Mouse (Mus musculus): ENCODE results near the gene Slc6a13. TPM values are rescaled to one million over a fixed set of nuclear protein-coding genes. Genes with fewer than 3 reads are reported as not detected.
A peak's percentile ranks its signal among the peaks of the same experiment; 100 is the strongest.

Gene Slc6a13
- polyA plus RNA-seq, 1 experiment from 2014 or later, result not detected

- no peak for DNase-seq (ENCODE audit: low read depth, low spot score)
- no peak for ATAC-seq
- peaks cover 35% of the 10 kb centered on the region for H3K27me3 ChIP-seq
- TF ChIP-seq CTCF (IDR thresholded peaks at IDR 0.05), result no peak
- ChIA-PET CTCF (no interaction called here), POLR2A (no interaction called here)
- in situ Hi-C loops (cut with MboI; ENCODE audit: low pct_unique_long_range_greater_than_20kb), result no loop called here
These were observed 26.6 kb downstream of the Slc6a13 start for GRCm38 (mm10) chr6:121326486-121327069.

- H3K27me3 ChIP-seq, result peaks cover 22% of the 10 kb centered on the region
- ChIA-PET POLR2A (no interaction called here), CTCF (interaction anchor here (1.0 to 1.3 kb wide), 2 partner anchors 10 to 32 kb away, joined by 3 to 4 read pairs; no protein-coding TSS in a partner anchor)
- TF ChIP-seq CTCF (IDR thresholded peaks at IDR 0.05), result no peak
- DNase-seq (ENCODE audit: low read depth, low spot score), result no peak
- in situ Hi-C loops (cut with MboI; ENCODE audit: low pct_unique_long_range_greater_than_20kb), result no loop called here
- ATAC-seq, result no peak
These were observed 28.4 kb downstream of the Slc6a13 start for GRCm38 (mm10) chr6:121328417-121328884.

- ChIA-PET POLR2A (no interaction called here), CTCF (no interaction called here)
- DNase-seq (ENCODE audit: low read depth, low spot score) (no peak), ATAC-seq (no peak)
- in situ Hi-C loops (cut with MboI; ENCODE audit: low pct_unique_long_range_greater_than_20kb), result no loop called here
- H3K27me3 ChIP-seq, result peaks cover 25% of the 10 kb centered on the region
- TF ChIP-seq CTCF (IDR thresholded peaks at IDR 0.05), result no peak
These were observed 30.0 kb downstream of the Slc6a13 start for GRCm38 (mm10) chr6:121329848-121330508.

- no peak for DNase-seq (ENCODE audit: low read depth, low spot score)
- peaks cover 18% of the 10 kb centered on the region for H3K27me3 ChIP-seq
- ChIA-PET POLR2A (no interaction called here), CTCF (no interaction called here)
- in situ Hi-C loops (cut with MboI; ENCODE audit: low pct_unique_long_range_greater_than_20kb), result loop anchor here (5.0 kb wide), 1 partner anchor 196 kb away; no protein-coding TSS in a partner anchor
- TF ChIP-seq CTCF (IDR thresholded peaks at IDR 0.05), result no peak
- ATAC-seq, result no peak
These were observed 35.8 kb downstream of the Slc6a13 start for GRCm38 (mm10) chr6:121335841-121336240.

GRCm38 (mm10) chr6:121336558-121336957 lies 36.5 kb downstream of the Slc6a13 start:
- TF ChIP-seq CTCF (IDR thresholded peaks at IDR 0.05), result no peak
- ChIA-PET POLR2A (no interaction called here), CTCF (no interaction called here)
- H3K27me3 ChIP-seq, result peaks cover 21% of the 10 kb centered on the region
- DNase-seq (ENCODE audit: low read depth, low spot score), result no peak
- ATAC-seq, result no peak
- in situ Hi-C loops (cut with MboI; ENCODE audit: low pct_unique_long_range_greater_than_20kb), result loop anchor here (5.0 kb wide), 1 partner anchor 196 kb away; no protein-coding TSS in a partner anchor

GRCm38 (mm10) chr6:121337229-121337628 lies 37.2 kb downstream of the Slc6a13 start:
- TF ChIP-seq CTCF (IDR thresholded peaks at IDR 0.05), result no peak
- ATAC-seq (no peak), DNase-seq (ENCODE audit: low read depth, low spot score) (no peak)
- ChIA-PET CTCF (interaction anchor here (1.6 to 1.8 kb wide), 2 partner anchors 37 to 197 kb away, joined by 4 to 5 read pairs; no protein-coding TSS in a partner anchor), POLR2A (no interaction called here)
- in situ Hi-C loops (cut with MboI; ENCODE audit: low pct_unique_long_range_greater_than_20kb), result loop anchor here (5.0 kb wide), 1 partner anchor 195 kb away; no protein-coding TSS in a partner anchor
- H3K27me3 ChIP-seq, result peaks cover 21% of the 10 kb centered on the region

- POLR2A ChIA-PET, result no interaction called here
- H3K27me3 ChIP-seq, result peaks cover 20% of the 10 kb centered on the region
- peak; percentile 9 for DNase-seq (ENCODE audit: low read depth, low spot score)
- CTCF ChIA-PET, result interaction anchor here (0.6 to 1.8 kb wide), 5 partner anchors 9 to 197 kb away, joined by 3 to 5 read pairs (median 4); no protein-coding TSS in a partner anchor
- in situ Hi-C loops (cut with MboI; ENCODE audit: low pct_unique_long_range_greater_than_20kb), result loop anchor here (5.0 kb wide), 1 partner anchor 194 kb away; no protein-coding TSS in a partner anchor
- peak; percentile 91 for TF ChIP-seq CTCF (IDR thresholded peaks at IDR 0.05)
- peak; percentile 58 for ATAC-seq
These were observed 37.9 kb downstream of the Slc6a13 start for GRCm38 (mm10) chr6:121337770-121338518.

- CTCF ChIA-PET, result interaction anchor here (0.6 to 1.8 kb wide), 5 partner anchors 10 to 196 kb away, joined by 3 to 5 read pairs (median 4); no protein-coding TSS in a partner anchor
- no peak for ATAC-seq
- no peak for DNase-seq (ENCODE audit: low read depth, low spot score)
- no peak for TF ChIP-seq CTCF (IDR thresholded peaks at IDR 0.05)
- H3K27me3 ChIP-seq, result peaks cover 17% of the 10 kb centered on the region
- POLR2A ChIA-PET, result no interaction called here
- in situ Hi-C loops (cut with MboI; ENCODE audit: low pct_unique_long_range_greater_than_20kb), result loop anchor here (5.0 kb wide), 1 partner anchor 194 kb away; no protein-coding TSS in a partner anchor
These were observed 38.5 kb downstream of the Slc6a13 start for GRCm38 (mm10) chr6:121338519-121338896.

GRCm38 (mm10) chr6:121341650-121342049 lies 41.6 kb downstream of the Slc6a13 start:
- in situ Hi-C loops (cut with MboI; ENCODE audit: low pct_unique_long_range_greater_than_20kb), result no loop called here
- POLR2A ChIA-PET, result no interaction called here
- ATAC-seq, result no peak
- no peak for TF ChIP-seq CTCF (IDR thresholded peaks at IDR 0.05)
- CTCF ChIA-PET, result no interaction called here
- no peak for DNase-seq (ENCODE audit: low read depth, low spot score)
- H3K27me3 ChIP-seq, result peaks cover 6% of the 10 kb centered on the region

- CTCF ChIA-PET, result no interaction called here
- H3K27me3 ChIP-seq, result peaks cover 6% of the 10 kb centered on the region
- DNase-seq (ENCODE audit: low read depth, low spot score) (no peak), ATAC-seq (no peak)
- POLR2A ChIA-PET, result no interaction called here
- in situ Hi-C loops (cut with MboI; ENCODE audit: low pct_unique_long_range_greater_than_20kb), result no loop called here
- TF ChIP-seq CTCF (IDR thresholded peaks at IDR 0.05), result no peak
These were observed 43.2 kb downstream of the Slc6a13 start, which contains the start of gene Slc6a12 for GRCm38 (mm10) chr6:121343026-121343770. Slc6a12 (plus strand) TSS chr6:121343076.
